Mouse (Mus musculus): Measurements from ENCODE around the gene Smim20. TPM values are rescaled to one million over a fixed set of nuclear protein-coding genes. Genes with fewer than 3 reads are reported as not detected.

Gene Smim20
- 50.9 and 60.2 TPM in 2 replicates for total RNA-seq (2017)

DNA sequence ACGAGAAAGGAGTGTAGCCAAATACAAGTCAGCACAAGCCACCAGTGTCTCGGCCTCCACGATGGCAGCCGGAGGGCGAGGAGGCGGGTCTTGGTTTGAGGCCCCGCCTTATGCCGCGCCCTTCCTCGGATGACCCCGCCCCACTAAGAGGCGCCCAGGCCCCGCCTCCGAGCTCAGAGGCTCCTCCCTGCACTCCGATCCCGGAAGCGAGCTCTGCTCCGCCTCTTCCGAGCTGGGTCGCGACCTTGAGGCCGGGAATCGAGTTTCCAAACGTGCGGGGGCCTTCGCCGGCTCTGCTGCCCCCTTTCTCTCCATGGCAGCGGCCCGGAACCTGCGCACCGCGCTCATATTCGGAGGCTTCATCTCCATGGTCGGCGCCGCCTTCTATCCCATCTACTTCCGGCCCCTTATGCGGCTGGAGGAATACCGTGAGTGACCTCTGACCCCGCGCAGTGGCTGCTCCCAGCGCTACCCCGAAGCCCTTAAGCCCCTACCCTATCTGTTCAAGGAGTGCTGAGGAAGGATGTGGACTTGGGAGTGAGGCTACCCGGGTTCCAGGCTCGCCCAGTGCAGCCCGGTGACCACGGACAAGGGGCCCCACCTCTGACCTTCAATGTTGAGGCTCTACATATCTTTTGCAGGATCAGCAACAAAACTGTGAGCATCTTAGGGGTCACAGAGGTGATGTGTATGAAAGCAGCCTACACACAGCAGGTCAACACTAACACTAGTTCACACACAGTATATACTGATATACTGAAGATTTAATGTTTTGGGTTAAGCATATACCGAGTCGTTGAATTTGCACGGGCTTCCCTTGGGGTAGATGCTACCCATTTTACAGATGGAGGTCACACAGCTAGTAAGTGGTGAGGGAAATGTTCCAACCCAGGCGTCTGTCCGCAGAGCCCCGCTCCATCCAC is at the start of gene Smim20:
Smim20 (plus strand) TSS at position 153 of the 923 bp plus-strand sequence.
- peak; percentile 97 for ATAC-seq (replicated peaks; ENCODE audit: low read depth, poor library complexity, severe bottlenecking)

DNA sequence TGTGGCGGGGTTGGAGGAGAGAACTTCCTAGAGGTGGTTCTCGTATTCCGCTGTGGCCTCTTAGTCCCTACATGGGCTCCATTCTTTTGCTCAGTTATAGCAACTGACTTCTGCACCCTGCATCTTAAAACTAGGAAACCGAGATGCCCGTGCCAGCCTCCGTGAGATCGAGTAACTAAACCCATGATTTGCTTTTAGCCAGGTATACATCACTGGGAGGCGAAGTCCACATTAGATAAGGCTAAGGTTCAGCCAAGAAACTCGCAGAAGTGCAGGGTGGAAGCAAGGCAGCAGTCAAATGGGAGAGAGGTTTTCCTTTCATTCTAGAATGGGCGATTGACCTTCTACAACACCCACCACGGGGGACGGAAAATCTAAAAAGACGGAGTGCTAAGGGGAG is 41.4 kb upstream of the Smim20 start:
- no peak for ATAC-seq (replicated peaks; ENCODE audit: low read depth, poor library complexity, severe bottlenecking)

DNA sequence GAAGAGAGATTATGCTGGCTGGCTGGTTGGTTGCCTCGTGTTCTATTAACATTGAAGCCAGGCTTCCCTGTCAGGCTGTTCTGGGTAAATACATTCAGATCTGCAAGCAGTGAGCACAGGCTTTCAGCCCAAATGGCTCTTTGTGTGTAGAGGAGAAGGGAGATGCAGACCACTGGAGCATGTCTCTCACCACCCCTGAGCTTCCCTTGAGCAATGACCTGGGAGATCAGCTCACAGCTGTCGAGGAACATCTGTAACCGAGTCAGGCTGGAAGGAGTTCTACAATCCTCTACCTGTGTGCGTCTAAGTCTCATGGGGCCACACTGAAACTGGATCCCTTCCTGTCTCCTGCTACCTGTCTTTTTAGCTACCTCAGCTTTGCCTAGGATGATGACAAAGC is 36.3 kb upstream of the Smim20 start:
- no peak for ATAC-seq (replicated peaks; ENCODE audit: low read depth, poor library complexity, severe bottlenecking)

DNA sequence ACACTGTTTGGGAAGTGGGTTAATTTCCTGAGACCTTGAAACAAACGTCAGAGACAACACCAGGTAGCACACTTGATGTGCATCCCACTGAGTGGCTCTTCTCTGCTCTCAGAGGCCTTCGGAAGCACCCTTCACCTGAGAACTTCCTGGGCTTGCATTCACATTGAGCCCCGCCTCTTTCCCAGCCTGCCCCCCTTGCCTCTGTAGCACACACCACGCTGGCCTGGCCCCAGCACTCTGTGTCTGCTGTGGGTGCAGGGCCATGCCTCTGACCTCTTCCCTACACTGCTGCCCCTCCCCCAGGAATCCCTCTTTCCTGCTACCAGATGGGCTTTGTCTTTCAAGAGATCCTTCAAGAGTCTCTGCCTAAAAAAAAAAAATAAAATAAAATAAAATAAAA is 31.3 kb upstream of the Smim20 start:
- ATAC-seq (replicated peaks; ENCODE audit: low read depth, poor library complexity, severe bottlenecking) = no peak

DNA sequence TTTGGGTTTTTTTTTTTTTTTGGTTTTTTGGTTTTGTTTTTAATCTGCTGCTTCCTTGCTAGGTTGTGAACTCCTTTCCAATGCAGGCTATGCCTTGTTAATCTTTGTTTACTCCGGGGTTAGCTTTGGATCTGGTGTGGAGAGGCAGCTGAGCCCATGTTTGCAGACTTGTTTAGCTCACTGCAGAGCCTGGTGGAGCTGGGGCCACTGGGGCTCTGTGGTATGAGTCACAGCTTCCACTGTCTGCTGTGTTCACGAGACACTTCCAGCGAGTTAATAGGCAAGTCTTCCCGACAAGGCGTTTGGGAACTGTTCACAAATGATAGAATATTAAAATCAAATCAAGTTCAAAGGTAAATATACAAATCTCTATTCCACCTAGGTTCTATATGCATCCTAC is 30.7 kb upstream of the Smim20 start:
- ATAC-seq (replicated peaks; ENCODE audit: low read depth, poor library complexity, severe bottlenecking) = no peak

DNA sequence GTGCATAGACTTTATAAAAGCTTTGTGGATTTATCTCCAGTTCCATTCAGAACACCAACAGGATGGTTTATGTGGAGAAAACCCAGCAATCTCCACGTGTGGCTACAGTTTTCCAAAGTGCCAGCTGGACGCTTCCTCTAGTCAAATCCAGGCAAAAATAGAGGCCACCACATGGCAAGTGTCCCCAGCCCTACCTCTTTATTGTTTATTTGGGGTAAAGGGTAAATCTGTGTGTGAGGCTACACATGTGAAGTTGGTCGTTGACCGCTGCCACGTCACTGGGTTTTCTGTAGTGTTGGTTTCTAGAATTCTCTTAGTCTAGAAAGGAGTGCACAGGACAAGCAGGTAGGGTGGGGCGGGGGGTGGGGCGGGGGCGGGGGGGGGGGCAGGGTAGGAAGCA is 30.1 kb upstream of the Smim20 start:
- ATAC-seq (replicated peaks; ENCODE audit: low read depth, poor library complexity, severe bottlenecking) = no peak

DNA sequence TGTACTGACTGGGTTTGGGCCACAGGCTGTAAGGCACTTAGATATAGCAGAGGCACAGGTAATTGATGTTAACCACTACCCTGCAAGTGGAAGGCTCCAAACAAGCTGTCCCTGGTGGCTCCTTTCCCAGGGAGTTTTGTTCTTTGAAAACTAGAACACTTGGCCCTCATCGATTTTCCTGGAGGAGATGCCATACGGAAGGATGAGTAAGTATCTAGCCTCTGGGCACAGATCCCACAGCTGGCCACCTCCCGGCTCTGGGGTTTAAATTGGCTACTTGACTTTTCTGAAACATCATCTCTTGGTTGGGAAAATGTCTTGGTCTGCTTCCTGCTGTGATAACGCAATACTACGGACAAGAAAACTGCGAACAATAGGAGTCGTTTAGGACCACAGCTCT is 28.1 kb upstream of the Smim20 start:
- no peak for ATAC-seq (replicated peaks; ENCODE audit: low read depth, poor library complexity, severe bottlenecking)

DNA sequence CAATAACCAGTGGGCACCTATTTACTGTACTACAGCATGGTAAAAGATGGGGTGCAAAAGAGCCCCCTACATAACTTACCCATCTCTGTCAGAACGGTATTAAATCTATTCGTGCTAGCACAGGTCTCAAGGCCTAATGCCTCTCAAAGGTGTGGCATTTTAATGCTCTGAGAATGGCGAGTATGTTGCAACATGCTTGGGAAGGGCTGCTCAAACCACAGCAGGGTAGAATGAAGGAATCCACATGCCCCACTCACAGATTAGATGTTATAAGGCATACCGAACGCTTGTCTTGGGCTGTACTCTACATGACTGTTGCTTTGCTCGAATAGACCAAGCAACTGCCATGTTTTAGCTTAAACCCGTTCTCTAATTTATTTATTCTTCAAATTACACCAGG is 27.7 kb upstream of the Smim20 start:
- no peak for ATAC-seq (replicated peaks; ENCODE audit: low read depth, poor library complexity, severe bottlenecking)

DNA sequence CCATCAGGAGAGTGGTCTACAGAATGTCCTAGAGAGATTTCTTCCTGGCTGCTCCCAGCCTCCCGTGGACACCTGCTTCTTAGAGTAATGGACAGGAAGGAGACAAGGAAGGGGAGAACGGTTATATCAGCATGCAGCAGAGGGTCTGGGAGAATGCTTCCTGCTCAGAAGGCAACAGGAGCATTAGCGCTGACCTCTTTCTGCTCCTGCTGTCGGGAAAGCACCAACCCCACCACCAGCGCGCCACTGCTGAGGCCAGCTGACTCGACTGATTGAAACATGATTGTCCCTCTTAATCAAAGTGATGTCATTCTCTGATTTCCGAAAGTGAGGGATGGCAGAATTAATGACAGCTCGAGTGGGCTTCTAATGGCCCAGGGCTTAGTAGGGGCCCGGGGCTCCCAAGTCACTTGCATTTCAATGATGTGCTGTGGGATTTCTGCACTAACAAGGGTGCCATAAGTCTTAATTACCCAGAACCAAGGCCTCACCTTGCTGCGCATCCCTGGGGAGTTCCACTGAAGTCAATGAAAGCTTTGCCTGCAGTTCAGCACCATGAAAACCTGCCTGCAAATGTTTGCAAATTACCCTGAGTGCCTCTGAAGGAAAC is 26.9 kb upstream of the Smim20 start:
- ATAC-seq (replicated peaks; ENCODE audit: low read depth, poor library complexity, severe bottlenecking) = no peak

DNA sequence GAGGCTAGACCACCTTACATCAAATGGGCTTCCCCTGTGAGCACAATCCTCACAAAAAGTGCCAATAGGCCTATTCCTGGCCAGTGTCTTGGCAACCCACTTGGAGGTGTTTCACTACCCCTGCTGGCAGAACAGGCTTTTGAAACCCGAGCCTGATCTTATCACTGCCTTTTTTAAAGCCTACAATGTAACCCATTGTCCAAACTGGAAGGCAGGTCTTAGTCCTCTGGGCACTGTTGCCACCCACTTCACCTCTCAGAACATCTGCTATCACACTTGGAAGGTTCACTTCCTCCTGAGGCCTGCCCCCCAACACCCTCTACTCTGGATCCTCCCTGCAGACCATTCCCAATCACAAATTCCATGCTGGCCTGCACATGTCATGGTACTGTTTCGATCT is 25.8 kb upstream of the Smim20 start:
- no peak for ATAC-seq (replicated peaks; ENCODE audit: low read depth, poor library complexity, severe bottlenecking)

DNA sequence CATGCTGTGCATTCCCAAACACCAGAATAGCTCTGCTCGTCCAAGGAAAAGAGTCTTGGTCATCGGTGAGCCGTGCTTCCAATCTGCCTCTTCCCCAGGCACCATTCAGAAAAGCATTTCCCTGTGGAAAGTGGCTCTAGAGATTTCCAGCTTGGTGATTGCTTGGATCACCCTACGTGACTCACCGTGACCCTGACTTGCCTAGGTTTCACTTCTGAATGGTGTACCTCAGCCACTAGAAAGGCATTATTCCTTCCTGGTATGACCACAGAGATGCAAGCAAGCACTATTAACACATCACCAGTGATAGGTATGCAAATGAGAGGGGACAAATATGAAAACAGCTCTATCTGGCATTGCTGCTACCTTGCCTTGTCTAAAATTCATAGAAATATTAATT is 24.9 kb upstream of the Smim20 start:
- no peak for ATAC-seq (replicated peaks; ENCODE audit: low read depth, poor library complexity, severe bottlenecking)

DNA sequence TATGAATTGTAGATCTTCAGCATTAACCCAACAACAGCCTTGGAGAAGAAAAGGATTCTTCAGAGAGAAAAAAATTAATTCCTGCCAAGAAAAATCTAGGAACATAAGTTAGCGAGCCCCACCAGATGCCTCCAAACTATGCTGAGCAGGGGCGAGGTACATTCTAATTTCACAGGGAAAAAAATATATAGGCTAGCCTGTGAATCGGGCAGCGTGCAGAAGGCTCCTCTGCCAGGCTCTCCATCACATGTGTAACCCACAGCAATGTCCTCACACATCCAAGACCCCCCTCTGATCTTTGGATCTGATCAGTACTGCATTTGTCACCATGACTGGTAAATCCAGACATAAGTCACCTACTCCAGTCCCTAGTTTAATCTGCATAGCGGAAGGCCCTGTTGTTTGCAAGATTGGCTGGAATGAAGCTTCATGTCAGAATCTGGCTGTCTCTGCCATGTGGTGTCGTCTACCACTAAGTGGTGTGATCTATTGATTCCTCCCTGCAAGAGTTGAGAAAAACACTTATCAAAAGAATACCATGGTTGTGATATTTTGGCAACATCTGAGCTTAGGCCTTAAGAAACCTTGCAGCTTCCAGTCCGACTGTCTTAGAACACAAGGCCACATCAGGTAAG is 23.9 kb upstream of the Smim20 start:
- no peak for ATAC-seq (replicated peaks; ENCODE audit: low read depth, poor library complexity, severe bottlenecking)

DNA sequence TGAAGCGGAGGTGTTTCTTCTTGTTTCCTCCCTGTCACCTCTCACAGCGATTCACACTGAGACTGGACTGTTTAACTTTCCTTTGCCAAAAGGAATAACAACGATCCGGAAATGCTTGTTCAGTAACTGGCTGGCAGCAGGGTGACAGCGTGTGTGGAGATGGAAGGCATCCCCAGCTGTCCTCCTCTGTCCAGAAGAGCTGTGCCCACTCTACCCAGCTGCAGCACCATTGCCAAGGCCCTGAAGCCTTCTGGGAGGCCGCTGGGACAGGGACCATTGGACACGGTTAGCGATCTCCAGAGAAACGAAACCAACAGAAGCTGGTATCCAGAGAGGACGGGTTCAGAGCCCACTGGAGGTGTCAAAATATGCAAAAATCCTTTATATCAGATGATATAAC is 22.9 kb upstream of the Smim20 start:
- no peak for ATAC-seq (replicated peaks; ENCODE audit: low read depth, poor library complexity, severe bottlenecking)

DNA sequence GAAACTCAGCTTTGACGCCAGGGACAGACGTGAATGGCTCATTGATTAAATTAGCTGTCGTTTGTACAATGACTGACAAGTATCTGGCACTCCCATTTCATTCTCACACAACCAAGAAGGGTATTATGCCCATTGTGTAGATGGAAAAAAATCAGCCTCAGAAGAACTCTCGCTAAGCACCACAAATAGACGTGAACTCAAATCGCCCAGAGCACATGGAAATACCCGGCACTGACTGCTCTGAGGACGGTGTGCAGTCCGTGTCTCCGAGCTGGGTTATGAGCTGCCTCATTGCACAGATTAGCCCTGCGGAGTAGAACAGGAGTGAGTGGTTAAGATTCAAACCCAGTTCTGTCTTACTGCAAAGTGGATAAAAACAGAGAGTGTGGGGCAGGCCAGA is 18.4 kb upstream of the Smim20 start:
- no peak for ATAC-seq (replicated peaks; ENCODE audit: low read depth, poor library complexity, severe bottlenecking)

DNA sequence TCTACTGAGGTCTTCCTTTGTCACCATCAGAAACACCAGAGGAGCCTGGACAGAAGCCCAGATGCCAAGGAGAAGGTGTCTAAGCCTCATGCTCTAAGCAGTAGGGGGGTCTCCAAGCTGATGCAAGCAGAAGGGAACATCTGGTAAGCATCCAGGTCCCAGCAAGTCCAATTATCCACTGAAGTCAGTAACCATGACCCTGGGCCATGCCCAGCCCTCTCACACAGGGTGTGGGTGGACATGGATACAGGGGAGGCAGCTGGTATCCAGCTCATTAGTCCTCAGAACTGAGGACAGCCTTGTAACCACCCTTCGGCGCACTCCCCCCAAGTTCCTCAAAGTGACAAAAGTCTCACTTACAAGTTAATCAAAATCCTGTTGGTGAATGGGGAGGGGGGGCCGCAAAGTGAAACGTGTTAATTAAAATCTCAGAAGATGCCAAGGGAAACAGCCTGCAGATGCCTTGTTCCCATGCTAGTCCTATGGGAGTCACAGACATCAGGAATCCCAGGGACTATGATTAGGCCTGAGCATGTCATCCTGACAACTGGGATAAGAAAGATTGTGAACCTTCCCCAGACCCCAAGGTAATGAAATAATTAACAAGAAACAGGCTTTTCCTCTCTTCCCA is 17.3 kb upstream of the Smim20 start:
- ATAC-seq (replicated peaks; ENCODE audit: low read depth, poor library complexity, severe bottlenecking) = no peak

DNA sequence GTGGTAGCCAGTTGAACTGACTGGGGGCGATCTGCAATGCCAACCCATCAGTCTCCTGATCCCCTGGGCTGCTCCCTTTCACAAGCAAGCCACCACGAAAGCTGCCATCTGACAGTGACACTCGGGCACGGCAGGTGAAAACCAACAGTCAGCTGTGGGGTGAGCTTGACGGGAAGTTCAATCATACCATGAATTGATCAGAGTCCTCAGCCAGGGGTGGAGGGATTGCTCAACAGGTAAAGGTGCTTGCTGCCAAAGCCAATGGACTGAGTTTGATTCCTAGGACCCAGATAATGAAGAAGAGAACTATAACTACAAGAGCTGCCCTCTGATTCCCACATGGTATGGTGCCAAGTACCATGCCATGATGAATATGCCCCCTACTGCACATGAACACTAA is 12.7 kb upstream of the Smim20 start:
- no peak for ATAC-seq (replicated peaks; ENCODE audit: low read depth, poor library complexity, severe bottlenecking)

DNA sequence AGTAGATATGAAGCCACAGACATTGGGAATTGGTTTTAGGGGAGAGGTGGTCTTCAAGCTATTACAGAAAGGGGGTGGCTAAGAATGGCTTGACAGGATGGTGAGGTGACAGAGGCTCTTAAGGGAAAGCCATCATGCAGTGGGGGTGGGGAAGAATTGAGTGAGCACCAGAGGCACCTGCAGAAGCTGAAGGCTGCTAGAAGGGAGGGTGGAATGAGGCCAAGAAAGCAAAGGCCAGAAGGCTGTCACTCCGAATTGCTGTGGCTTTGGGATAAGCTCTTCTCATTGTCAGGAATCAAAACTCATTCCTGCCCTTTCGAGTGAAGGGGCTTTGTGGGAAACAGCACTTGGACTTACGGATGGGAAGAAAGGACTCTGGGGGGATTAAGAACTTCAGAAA is 12.1 kb upstream of the Smim20 start:
- ATAC-seq (replicated peaks; ENCODE audit: low read depth, poor library complexity, severe bottlenecking) = no peak

DNA sequence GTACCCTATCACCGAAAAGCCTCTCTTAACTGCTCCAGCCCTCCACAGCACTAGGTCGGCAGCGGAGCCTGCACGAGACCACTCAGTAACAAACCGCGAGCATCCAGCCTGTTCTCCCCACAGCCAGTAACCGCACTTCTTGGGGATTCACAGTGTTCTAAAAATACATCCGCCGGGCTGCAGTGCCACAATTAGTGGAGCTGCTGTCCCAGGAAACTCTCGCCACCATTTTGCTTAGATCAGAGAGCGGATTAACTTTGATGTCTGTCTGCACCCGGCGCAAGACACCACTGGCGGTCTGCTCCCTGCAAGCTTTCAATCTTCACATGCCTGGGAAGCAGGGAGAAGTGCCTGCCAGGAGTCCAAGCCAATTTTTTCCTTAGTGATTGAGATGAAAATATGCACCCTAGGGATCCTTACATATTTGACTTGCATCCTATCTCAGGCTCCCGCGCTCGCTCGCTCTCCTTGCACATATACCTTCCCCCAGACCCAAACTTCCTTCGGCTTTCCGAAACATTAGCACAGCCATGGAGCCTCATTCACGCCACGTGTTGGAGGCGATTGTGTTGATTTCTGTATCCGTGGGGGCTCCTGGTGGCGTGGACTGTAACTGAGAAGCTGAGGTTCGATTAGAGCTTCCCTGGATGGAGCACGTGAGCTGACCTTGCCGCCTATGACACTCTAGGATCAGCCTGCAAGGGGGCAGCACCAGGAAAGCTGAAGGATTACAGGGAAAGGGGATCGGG is 8.7 kb upstream of the Smim20 start:
- peak; percentile 78 for ATAC-seq (replicated peaks; ENCODE audit: low read depth, poor library complexity, severe bottlenecking)

DNA sequence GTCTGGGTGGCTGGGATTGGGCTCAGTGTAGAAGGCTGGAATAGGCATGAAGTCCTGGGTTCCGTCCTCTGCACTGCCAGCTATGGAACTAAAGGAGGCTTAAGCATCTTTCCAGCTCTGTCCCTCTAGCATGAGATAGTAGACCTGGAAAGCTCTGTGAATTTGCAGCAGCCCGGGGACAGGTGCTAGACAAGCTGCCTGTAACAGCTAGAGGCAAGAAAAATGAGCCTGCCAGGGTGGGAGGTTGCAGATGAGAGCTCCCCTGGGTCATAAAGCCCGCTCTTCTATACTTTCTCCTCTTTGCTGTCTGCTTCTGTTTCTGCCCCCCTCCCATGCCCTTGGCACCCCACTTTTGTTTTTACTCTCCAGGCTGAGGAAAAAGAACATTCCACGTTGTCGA is 7.0 kb upstream of the Smim20 start:
- ATAC-seq (replicated peaks; ENCODE audit: low read depth, poor library complexity, severe bottlenecking) = no peak

DNA sequence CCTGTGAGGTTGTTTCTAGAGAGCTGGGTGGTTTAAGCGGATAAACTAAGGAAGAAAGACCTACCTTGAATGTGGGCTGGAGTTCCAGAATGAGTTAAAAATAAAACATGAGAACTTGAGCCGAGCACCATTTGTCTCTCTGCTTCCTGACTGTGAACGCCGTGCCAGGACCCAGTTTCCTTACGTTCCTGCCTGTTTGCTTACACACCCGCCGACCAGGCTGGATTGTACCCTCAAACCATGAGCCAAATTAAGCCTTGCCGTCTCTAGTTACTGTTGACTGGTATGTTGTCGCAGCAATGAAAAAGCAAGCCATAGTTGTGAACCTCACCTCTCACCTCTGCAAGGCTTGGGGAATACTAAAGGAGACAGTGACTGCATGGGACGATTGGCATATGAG is 4.9 kb upstream of the Smim20 start:
- ATAC-seq (replicated peaks; ENCODE audit: low read depth, poor library complexity, severe bottlenecking) = no peak

Data from common myeloid progenitor, adult 5-6 weeks (primary cell).